Mouse (Mus musculus): ENCODE results near the gene Egf.

DNA sequence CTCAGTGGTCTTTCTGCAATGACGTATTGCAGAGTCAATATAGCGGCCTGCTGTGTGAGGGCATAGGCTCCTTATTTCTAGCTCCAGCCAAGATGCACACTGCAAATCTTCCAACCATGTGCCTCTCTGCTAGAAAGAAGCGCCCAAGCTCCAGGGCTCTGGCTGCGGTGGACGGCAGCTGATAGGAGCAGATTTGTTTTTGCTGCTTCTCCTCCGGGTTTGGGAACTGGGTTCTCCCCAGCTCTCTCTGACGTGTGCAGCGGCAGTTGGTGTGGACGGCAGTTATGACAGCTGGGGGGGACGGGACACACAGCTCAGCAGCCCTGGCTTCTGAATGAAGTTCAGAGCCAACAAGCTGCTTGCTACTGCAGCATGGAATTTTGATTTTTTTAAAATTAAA, 72.7 kb downstream of the Egf start:
- no peak for TF ChIP-seq CTCF (IDR thresholded peaks at IDR 0.05; ENCODE audit: extremely low read depth, insufficient read length, insufficient replicate concordance, low read depth, low read length)
- TF ChIP-seq POLR2A (IDR thresholded peaks at IDR 0.05; ENCODE audit: low read depth, low read length): no peak
